Mouse (Mus musculus): Measurements from ENCODE around the gene Map7. TPM values are rescaled to one million over a fixed set of nuclear protein-coding genes. Genes with fewer than 3 reads are reported as not detected.

Map7 gene
- polyA plus RNA-seq, 1 experiment, result 3.6 TPM

DNA sequence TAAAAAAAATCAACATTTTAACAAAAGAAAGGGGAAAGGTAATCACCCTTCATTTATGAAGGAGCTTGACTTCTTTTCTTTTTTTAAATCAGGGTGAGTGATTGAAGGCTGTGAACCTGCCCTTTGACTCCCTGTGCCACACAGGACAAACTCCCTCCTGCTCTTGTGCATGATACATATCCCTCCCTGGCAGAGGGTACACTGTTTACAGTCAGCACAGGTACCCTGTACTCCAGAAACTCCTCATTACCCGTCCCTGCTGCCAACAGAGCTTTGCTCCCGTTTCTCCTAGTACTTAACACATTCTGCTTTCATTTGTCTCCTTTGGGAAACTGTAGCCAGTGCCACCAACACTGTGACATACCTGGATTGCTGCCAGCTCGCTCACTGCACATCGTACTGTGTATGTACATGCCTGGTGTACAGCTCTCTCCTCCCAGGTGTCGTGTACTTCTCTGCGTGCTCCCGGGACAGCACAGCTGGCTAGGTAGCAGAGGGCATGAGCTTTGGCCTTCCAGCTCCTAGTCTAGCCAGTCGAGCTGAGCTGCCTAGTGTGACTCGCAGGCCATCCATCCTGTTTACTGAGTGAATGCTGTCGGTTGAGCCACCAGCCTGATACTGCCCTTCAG, 72.3 kb downstream of the Map7 start:
- Histone ChIP-seq H3K4me1 (ENCODE audit: control insufficient read depth, insufficient read depth, insufficient read length, low read length) (no peaks in the 10 kb centered on the region), H3K4me3 (ENCODE audit: insufficient read depth, low read depth, low read length) (no peak overlapping the region), H3K27ac (replicated peaks; ENCODE audit: low read depth, low read length) (no peak overlapping the region)

DNA sequence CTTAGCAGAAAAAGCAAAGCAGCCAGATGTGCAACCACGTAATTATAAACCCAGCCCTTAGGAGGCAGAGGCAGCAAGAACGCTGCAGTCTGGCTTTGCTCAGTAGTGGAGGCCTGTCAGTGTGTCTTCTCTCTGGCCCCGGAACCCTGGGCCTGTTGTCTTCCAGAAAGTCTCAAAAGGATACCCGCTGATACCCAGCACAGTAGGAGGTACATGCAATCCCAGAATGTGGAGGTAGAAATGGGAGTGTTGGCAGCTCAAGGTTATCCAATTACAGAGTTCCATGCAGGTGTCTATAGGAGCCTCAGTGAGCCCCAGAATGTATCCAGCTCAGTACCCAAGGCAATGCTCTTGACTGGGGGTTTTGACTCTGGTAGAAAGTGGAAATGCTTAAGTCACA, 73.7 kb downstream of the Map7 start:
- Histone ChIP-seq H3K27ac (replicated peaks; ENCODE audit: low read depth, low read length) (no peak overlapping the region), H3K4me3 (ENCODE audit: insufficient read depth, low read depth, low read length) (no peak overlapping the region), H3K4me1 (ENCODE audit: control insufficient read depth, insufficient read depth, insufficient read length, low read length) (no peaks in the 10 kb centered on the region)

DNA sequence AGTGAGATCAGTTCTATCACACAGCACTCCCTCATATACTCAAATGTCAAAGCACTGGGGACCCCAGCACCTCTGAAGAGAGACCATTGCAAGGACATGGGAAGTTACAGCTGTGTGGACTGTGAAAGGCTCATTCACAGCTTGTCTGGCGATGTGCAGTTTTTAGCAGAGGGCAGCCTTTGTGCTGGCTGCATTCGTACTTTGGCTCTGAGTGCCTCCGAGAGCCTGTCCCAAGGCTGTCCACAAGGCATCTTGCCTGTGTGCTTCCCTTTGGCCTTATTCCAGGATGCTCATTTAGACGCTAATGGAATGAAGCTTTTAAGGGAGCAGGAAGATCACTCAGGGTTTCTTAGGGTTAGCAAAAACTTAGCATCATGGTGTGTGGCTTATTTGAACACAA, 78.5 kb downstream of the Map7 start:
- Histone ChIP-seq H3K27ac (replicated peaks; ENCODE audit: low read depth, low read length) (no peak overlapping the region), H3K4me1 (ENCODE audit: control insufficient read depth, insufficient read depth, insufficient read length, low read length) (no peaks in the 10 kb centered on the region), H3K4me3 (ENCODE audit: insufficient read depth, low read depth, low read length) (no peak overlapping the region)

DNA sequence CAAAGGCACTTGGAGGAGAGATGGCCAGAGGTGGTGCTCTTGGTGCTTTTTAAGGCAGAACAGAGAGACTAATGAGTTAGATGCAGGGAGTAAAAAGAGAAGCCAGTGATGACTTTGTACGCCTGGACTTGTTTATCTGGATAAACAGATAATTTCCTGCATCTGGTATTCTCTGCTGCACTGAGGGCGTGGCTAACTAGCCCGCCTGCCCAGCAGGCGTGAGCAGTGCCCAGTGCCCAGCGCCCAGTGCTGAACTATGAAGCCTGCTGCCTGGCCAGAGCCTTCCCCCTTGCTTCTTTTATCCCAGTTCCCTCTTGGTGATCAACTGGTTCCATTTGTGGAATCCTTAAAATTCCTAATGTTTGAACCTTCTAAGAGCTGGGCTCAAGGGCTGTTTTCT, 81.8 kb downstream of the Map7 start:
- H3K4me3 ChIP-seq (ENCODE audit: insufficient read depth, low read depth, low read length), result no peak overlapping the region
- 0 out of 2 replicates have a peak, but pooled peaks cover 3% of the 10 kb centered on the region for H3K4me1 ChIP-seq (ENCODE audit: control insufficient read depth, insufficient read depth, insufficient read length, low read length)
- no peak overlapping the region for H3K27ac ChIP-seq (replicated peaks; ENCODE audit: low read depth, low read length)

DNA sequence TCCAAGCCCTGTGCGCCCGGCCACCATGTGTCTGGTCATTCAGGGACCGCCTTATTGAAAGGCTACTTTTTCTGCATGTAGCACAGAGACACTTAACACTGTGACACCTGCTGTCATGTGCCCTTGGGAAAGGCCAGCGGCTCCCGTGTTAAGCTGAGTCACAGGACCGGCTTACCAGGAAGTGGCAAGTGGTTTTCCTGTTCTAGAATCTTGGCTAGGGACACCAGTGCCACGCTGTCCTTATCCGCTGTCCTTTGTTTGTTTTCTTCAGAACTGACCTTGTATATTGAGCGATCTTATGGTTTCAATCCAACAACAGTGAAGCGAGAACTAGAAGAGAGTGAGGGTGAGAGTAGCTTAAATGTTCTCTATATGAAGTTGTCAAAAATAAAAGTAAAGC, 85.2 kb downstream of the Map7 start:
- no peak overlapping the region for H3K4me3 ChIP-seq (ENCODE audit: insufficient read depth, low read depth, low read length)
- H3K27ac ChIP-seq (replicated peaks; ENCODE audit: low read depth, low read length), result no peak overlapping the region

DNA sequence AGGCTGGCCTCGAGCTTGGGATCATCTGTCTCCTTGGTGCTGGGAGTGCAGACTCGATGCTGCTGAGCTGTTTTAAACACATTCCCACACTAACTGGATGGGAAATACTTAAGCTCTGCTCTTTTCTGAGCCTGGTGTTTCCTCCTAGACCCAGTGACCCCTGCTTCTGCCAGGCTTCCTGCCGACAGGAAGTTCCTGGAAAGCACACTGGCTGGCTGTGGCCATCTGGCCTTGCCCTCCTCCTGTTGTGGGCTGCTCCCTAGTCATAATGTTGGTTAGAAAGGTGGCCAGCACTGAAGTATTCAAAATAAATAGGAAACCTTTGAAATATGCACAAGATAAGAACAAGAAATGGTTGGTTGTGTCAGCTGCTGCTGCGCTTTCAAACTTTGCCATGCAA, 86.2 kb downstream of the Map7 start:
- no peak overlapping the region for H3K27ac ChIP-seq (replicated peaks; ENCODE audit: low read depth, low read length)
- H3K4me1 ChIP-seq (ENCODE audit: control insufficient read depth, insufficient read depth, insufficient read length, low read length), result 0 out of 2 replicates have a peak, but pooled peaks cover 3% of the 10 kb centered on the region
- H3K4me3 ChIP-seq (ENCODE audit: insufficient read depth, low read depth, low read length), result no peak overlapping the region

More for the DNA sequence above, 85.2 kb downstream of the Map7 start:
- H3K4me1 ChIP-seq (ENCODE audit: control insufficient read depth, insufficient read depth, insufficient read length, low read length), result 0 out of 2 replicates have a peak, but pooled peaks cover 3% of the 10 kb centered on the region

DNA sequence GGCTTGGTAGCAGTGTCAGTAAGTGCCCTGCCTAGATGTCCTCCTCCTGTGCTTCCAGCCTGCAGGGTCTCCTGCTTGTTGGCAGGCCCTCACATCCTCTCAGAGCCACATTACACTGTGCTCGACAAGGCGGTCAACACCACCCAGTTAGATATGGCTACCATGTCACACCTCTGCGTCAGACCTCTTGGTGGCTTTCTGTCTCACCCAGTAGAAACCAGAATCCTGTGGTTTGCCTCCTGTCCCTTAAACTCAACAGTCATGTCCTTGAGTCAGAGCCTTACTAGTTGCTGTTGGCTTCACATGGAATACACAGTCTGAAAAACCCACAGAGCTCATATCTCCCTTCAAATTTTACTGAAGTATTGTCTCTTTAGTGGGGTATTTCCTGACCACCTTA, 87.4 kb downstream of the Map7 start:
- Histone ChIP-seq H3K4me1 (ENCODE audit: control insufficient read depth, insufficient read depth, insufficient read length, low read length) (0 out of 2 replicates have a peak, but pooled peaks cover 3% of the 10 kb centered on the region), H3K4me3 (ENCODE audit: insufficient read depth, low read depth, low read length) (no peak overlapping the region), H3K27ac (replicated peaks; ENCODE audit: low read depth, low read length) (no peak overlapping the region)

DNA sequence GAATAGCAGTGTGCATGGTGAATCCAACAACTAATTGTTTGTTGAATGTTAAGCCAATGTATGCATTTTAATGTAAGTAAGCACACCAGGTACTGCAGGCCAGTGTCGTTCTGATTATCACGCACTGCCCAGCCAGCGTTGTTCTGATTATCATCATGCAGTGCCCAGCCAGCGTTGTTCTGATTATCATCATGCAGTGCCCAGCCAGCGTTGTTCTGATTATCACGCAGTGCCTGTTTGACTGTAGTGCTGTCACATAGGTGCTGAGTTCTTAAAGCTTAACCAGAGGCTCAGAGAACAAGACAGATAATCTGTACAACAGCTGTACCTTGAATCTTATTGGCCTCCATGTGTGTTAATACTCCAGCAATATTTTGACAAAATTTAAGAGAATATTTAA, 88.0 kb downstream of the Map7 start:
- H3K4me3 ChIP-seq (ENCODE audit: insufficient read depth, low read depth, low read length), result no peak overlapping the region
- 0 out of 2 replicates have a peak, but pooled peaks cover 3% of the 10 kb centered on the region for H3K4me1 ChIP-seq (ENCODE audit: control insufficient read depth, insufficient read depth, insufficient read length, low read length)
- no peak overlapping the region for H3K27ac ChIP-seq (replicated peaks; ENCODE audit: low read depth, low read length)

DNA sequence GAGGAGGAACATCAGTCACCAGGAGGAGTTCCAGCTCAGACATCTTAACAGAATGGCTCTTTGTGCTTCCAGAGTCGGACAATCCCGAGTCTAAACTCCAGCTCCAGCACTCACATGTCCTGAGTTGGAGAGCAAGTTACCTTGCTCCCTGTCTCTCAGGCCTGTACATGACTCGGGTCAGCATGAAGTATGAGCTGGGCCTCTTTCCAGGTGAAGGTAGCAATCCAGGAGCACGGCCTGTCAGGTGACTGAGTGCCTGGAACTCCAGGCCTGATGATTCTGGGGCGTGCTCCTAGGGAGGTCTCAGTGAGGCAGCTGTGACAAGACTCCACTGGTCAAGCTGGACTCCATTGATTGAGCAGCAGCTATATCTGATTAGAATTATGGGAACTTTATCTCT, 90.0 kb downstream of the Map7 start:
- no peak overlapping the region for H3K4me3 ChIP-seq (ENCODE audit: insufficient read depth, low read depth, low read length)
- no peak overlapping the region for H3K27ac ChIP-seq (replicated peaks; ENCODE audit: low read depth, low read length)
- H3K4me1 ChIP-seq (ENCODE audit: control insufficient read depth, insufficient read depth, insufficient read length, low read length), result 0 out of 2 replicates have a peak, but pooled peaks cover 3% of the 10 kb centered on the region

DNA sequence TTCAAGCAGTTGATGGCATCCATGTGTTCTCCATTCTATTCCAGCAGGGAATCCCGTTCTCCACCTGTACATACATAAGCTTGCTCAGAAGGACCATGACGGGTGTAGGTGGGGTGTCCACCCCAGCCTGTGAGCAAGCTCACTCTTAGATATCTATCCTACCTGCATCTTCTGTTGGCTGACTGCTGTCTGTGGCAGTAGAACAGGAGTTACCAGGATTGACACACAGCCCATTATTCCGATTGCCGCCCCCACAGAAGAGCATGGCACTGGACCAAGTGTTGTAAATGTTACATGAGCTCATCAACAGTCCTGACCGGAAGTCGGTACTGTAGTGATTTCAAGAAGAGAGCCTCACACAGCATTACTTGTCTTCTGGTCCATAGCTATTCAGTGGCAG, 92.6 kb downstream of the Map7 start:
- no peaks in the 10 kb centered on the region for H3K4me1 ChIP-seq (ENCODE audit: control insufficient read depth, insufficient read depth, insufficient read length, low read length)
- H3K27ac ChIP-seq (replicated peaks; ENCODE audit: low read depth, low read length), result no peak overlapping the region
- H3K4me3 ChIP-seq (ENCODE audit: insufficient read depth, low read depth, low read length), result no peak overlapping the region

DNA sequence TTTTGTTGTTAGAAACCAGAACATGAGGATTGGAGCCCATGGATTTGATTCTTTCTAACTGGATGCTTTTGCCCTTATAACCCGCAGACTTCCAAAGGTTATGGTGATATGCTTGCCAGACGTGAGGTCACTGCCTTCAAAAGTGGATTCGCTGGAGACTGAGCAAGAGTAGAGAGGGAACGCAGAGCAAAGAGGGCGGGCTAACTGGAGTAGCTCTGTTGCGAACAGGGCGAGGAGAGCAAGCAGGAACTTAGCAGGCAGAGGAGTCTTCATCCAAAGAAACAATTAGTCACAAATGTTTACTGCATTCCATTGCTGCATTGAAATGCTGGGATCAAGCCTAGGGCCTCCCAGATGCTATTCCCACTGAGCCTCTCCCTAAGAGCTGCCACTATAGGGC, 95.0 kb downstream of the Map7 start:
- Histone ChIP-seq H3K4me1 (ENCODE audit: control insufficient read depth, insufficient read depth, insufficient read length, low read length) (no peaks in the 10 kb centered on the region), H3K4me3 (ENCODE audit: insufficient read depth, low read depth, low read length) (no peak overlapping the region), H3K27ac (replicated peaks; ENCODE audit: low read depth, low read length) (no peak overlapping the region)

DNA sequence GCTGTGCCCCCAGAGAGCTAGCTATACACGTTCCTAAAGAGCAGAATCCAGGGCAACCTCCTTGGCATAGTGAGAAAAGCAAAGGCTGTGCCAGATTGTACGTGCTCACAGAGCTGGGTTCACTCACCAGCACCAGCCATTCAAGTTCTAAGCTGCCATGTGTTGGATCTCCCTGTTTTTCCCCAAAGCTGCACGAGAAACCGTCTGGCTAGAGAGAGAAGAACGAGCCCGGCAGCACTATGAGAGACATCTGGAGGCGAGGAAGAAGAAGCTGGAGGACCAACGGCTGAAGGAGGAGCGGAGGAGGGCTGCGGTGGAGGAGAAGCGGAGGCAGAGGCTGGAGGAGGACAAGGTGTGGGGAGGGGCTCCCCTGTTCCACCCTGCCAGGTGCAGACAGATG, 96.8 kb downstream of the Map7 start:
- Histone ChIP-seq H3K4me1 (ENCODE audit: control insufficient read depth, insufficient read depth, insufficient read length, low read length) (no peaks in the 10 kb centered on the region), H3K4me3 (ENCODE audit: insufficient read depth, low read depth, low read length) (no peak overlapping the region), H3K27ac (replicated peaks; ENCODE audit: low read depth, low read length) (no peak overlapping the region)

DNA sequence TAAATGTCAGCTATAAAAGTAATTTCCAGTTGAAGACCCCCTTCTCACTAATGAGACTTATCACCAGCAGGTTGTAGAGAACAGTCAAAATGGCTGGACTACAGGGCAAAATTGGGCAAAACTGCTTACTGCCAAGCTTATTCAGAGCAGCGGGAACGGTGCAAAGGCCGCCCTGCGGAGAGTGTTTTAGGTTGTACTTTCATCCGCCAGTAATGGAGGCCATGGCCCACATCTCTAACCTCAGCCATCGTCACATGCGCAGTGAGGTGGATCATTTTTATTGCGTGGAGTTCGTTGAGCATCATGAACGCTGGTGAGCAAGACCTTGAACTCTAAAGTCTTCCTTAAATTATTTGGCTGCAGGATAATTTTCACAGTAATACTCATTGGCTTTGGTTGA, 100.8 kb downstream of the Map7 start:
- Histone ChIP-seq H3K4me1 (ENCODE audit: control insufficient read depth, insufficient read depth, insufficient read length, low read length) (no peaks in the 10 kb centered on the region), H3K27ac (replicated peaks; ENCODE audit: low read depth, low read length) (no peak overlapping the region), H3K4me3 (ENCODE audit: insufficient read depth, low read depth, low read length) (no peak overlapping the region)

DNA sequence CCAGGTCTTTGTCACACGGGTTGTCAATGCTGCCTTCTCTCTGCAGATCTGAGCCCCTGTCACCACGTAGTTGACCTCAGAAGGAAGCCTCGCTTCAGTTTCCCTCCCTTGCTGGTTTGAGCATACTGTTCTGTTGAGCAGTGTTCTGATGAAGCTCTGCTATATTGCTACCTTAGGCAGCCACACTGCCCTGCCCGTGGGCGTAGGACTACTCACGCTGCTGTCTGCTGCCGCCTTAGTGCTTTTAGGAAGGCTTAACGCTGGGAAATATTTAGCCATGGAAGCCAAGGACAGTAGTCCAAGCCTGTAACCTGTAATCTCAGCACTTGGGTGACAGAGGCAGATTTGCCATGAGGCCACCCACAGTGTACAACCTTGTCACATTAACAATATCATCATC, 107.3 kb downstream of the Map7 start:
- Histone ChIP-seq H3K27ac (replicated peaks; ENCODE audit: low read depth, low read length) (no peak overlapping the region), H3K4me3 (ENCODE audit: insufficient read depth, low read depth, low read length) (no peak overlapping the region), H3K4me1 (ENCODE audit: control insufficient read depth, insufficient read depth, insufficient read length, low read length) (no peaks in the 10 kb centered on the region)

DNA sequence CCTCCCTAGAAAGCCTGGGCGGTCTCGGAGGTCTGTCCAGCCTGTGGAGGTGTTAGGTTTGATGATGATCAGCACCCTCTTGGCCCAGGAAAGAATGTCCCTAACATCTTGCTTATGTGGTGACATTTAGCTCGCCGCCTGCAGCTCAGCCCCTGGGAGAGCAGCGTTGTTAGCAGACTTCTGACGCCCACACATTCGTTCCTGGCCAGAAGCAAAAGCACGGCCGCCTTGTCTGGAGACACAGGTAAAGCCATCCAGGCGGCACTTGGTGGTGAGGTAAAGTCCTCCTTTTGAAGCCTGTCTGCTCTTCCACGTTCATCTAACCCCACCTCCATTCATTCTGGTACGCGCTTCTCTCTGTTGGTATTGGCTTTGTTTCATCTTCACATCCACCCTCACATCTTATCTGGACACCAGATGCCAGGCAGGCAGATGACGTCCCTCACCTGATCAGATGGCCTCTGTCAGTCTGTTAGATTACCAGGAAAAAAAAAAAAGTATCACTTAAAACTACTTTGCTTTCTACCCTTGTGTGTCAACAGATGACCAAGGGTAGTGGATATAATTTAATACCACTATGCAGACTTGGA, 108.9 kb downstream of the Map7 start:
- Histone ChIP-seq H3K27ac (replicated peaks; ENCODE audit: low read depth, low read length) (no peak overlapping the region), H3K4me1 (ENCODE audit: control insufficient read depth, insufficient read depth, insufficient read length, low read length) (no peaks in the 10 kb centered on the region), H3K4me3 (ENCODE audit: insufficient read depth, low read depth, low read length) (no peak overlapping the region)
